Mouse (Mus musculus) testis, adult 2 months (tissue): ENCODE measurements around the gene Serp2. TPM values are rescaled to one million over a fixed set of nuclear protein-coding genes. Genes with fewer than 3 reads are reported as not detected.
A peak's percentile ranks its signal among the peaks of the same experiment; 100 is the strongest.

Source experiments
- H3K27ac ChIP-seq: fragments of 200-500 bp; 2 replicates; pipeline ENCODE4 v1.5.1; 2012; ENCODE audit warnings: low read depth, low read length; ENCODE audit not compliant: control insufficient read depth, insufficient read depth
- H3K27me3 ChIP-seq: fragments of 200-500 bp; 2 replicates; pipeline ENCODE4 v1.6.1; 2012; ENCODE audit warnings: mild to moderate bottlenecking, low read length, moderate library complexity; ENCODE audit not compliant: control insufficient read depth, insufficient read depth
- H3K36me3 ChIP-seq: fragments of 200-500 bp; 2 replicates; pipeline ENCODE4 v1.6.1; 2012; ENCODE audit warnings: mild to moderate bottlenecking, low read length; ENCODE audit not compliant: control insufficient read depth, insufficient read depth
- H3K4me1 ChIP-seq: fragments of 200-500 bp; 2 replicates; pipeline ENCODE4 v1.6.1; 2012; ENCODE audit warnings: low read length; ENCODE audit not compliant: control insufficient read depth, insufficient read depth
- H3K4me3 ChIP-seq: fragments of 200-500 bp; 2 replicates; pipeline ENCODE4 v1.5.1; 2012; ENCODE audit warnings: low read depth, mild to moderate bottlenecking, low read length, moderate library complexity, mixed read lengths; ENCODE audit not compliant: control insufficient read depth
- CTCF ChIP-seq: fragments of 200-500 bp; IDR thresholded peaks from 2 replicates; pipeline ENCODE4 v1.5.1; 2012; ENCODE audit warnings: low read depth, mild to moderate bottlenecking, inconsistent platforms, low read length, moderate library complexity; ENCODE audit not compliant: control insufficient read depth, insufficient read depth, insufficient replicate concordance
- POLR2A ChIP-seq: fragments of 200-500 bp; IDR thresholded peaks from 2 replicates; pipeline ENCODE4 v1.6.1; 2012; ENCODE audit warnings: low read depth, mild to moderate bottlenecking, inconsistent platforms, low read length, moderate library complexity; ENCODE audit not compliant: control insufficient read depth
- polyA plus RNA-seq: library from polyadenylated mRNA; depleted of rRNA; stranded (reverse); fragments of >200 nt; gene quantifications from 2 replicates; pipeline ENCODE4 v1.2.3, GENCODE M21; 2012

Serp2 gene
- polyA plus RNA-seq, 1 experiment, result 73.8 TPM

- H3K4me1 ChIP-seq, result peaks cover 9% of the 10 kb centered on the region
- no peak overlapping the region for H3K27ac ChIP-seq
- no peak overlapping the region for H3K4me3 ChIP-seq
- H3K36me3 ChIP-seq, result no peaks in the 10 kb centered on the region
- TF ChIP-seq POLR2A (no peak), CTCF (no peak)
- H3K27me3 ChIP-seq, result no peaks in the 10 kb centered on the region
These were observed 30.2 kb downstream of the Serp2 start for GRCm38 (mm10) chr14:76526467-76526866.

GRCm38 (mm10) chr14:76523344-76523743, 33.3 kb downstream of the Serp2 start:
- Histone ChIP-seq H3K4me3 (no peak overlapping the region), H3K27me3 (no peaks in the 10 kb centered on the region), H3K36me3 (no peaks in the 10 kb centered on the region), H3K4me1 (peaks cover 14% of the 10 kb centered on the region), H3K27ac (no peak overlapping the region)
- TF ChIP-seq POLR2A (no peak), CTCF (no peak)

GRCm38 (mm10) chr14:76521308-76521707, 35.4 kb downstream of the Serp2 start:
- no peaks in the 10 kb centered on the region for H3K27me3 ChIP-seq
- H3K4me3 ChIP-seq, result peak overlapping the region; percentile 23; the same call in 1 of the 2 replicates
- TF ChIP-seq POLR2A (no peak), CTCF (no peak)
- H3K27ac ChIP-seq, result no peak overlapping the region
- peaks cover 11% of the 10 kb centered on the region for H3K4me1 ChIP-seq
- H3K36me3 ChIP-seq, result no peaks in the 10 kb centered on the region

- Histone ChIP-seq H3K36me3 (no peaks in the 10 kb centered on the region), H3K27ac (no peak overlapping the region), H3K27me3 (no peaks in the 10 kb centered on the region), H3K4me1 (peaks cover 11% of the 10 kb centered on the region), H3K4me3 (peak overlapping the region; percentile 86; the same call in 1 of the 2 replicates)
- TF ChIP-seq POLR2A (peak; percentile 39; the same call in 1 of the 2 replicates), CTCF (no peak)
These were observed 36.1 kb downstream of the Serp2 start for GRCm38 (mm10) chr14:76520606-76521005.

- no peaks in the 10 kb centered on the region for H3K27me3 ChIP-seq
- H3K4me3 ChIP-seq, result peak overlapping the region; percentile 51
- no peaks in the 10 kb centered on the region for H3K36me3 ChIP-seq
- no peak overlapping the region for H3K27ac ChIP-seq
- TF ChIP-seq POLR2A (no peak), CTCF (no peak)
- H3K4me1 ChIP-seq, result peaks cover 11% of the 10 kb centered on the region
These were observed 38.5 kb downstream of the Serp2 start for GRCm38 (mm10) chr14:76518217-76518616.

DNA sequence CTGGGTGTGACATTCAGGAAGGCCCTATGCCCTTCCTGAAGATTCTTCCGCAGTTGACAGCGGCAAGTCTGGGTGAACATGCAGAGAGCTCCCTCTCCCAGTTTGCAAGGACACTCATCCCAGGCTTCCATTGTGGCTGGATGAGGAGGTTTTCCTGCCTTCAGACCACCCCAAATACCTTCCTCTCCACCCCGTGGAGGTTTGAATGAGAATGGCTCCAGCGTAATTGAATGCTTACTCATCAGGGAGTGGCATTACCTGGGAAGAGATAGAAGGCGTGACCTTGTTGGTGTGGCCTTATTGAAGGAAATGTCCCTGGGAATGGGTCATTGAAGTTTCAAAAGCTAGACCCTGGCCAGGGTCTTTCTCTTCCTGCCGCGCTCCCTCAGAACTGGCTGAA, 41.1 kb downstream of the Serp2 start:
- TF ChIP-seq POLR2A, result no peak
- TF ChIP-seq CTCF, result no peak

GRCm38 (mm10) chr14:76514050-76514585, 42.6 kb downstream of the Serp2 start:
- TF ChIP-seq CTCF (no peak), POLR2A (no peak)
- no peaks in the 10 kb centered on the region for H3K36me3 ChIP-seq
- H3K27me3 ChIP-seq, result no peaks in the 10 kb centered on the region
- H3K27ac ChIP-seq, result no peak overlapping the region
- no peak overlapping the region for H3K4me3 ChIP-seq
- peaks cover 5% of the 10 kb centered on the region for H3K4me1 ChIP-seq

More for the DNA sequence above, 41.1 kb downstream of the Serp2 start:
- H3K27me3 ChIP-seq, result no peaks in the 10 kb centered on the region
- no peak overlapping the region for H3K27ac ChIP-seq
- H3K4me1 ChIP-seq, result peaks cover 11% of the 10 kb centered on the region
- H3K36me3 ChIP-seq, result no peaks in the 10 kb centered on the region
- H3K4me3 ChIP-seq, result no peak overlapping the region
